Mouse (Mus musculus) intestine, postnatal 0 days (tissue): ENCODE data around the gene Stam. TPM values are rescaled to one million over a fixed set of nuclear protein-coding genes. Genes with fewer than 3 reads are reported as not detected.
A peak's percentile ranks its signal among the peaks of the same experiment; 100 is the strongest.
"Not testable (repeated sequence)": the region's sequence is repeated elsewhere in the genome, so short reads cannot be mapped to it uniquely, and the experiment has no call there.

ENCODE experiments used
- ATAC-seq: fragments of 200-750 bp; cut with Nextera tagmentation; 2 replicates; pipeline ENCODE4 v1.8.0; 2017; ENCODE audit warnings: mild to moderate bottlenecking, moderate TSS enrichment, moderate library complexity
- H3K27ac ChIP-seq: fragments of 300-500 bp; sonication (generic); 2 replicates; pipeline ENCODE4 v1.5.1; 2014; ENCODE audit warnings: mild to moderate bottlenecking, low read depth, low read length, moderate library complexity
- H3K27me3 ChIP-seq: fragments of 300-500 bp; sonication (generic); replicated peaks from 2 replicates; pipeline ENCODE4 v1.6.1; 2014; ENCODE audit warnings: low read length, mixed read lengths; ENCODE audit not compliant: control insufficient read depth, insufficient read depth
- H3K36me3 ChIP-seq: fragments of 300-500 bp; sonication (generic); 2 replicates; pipeline ENCODE4 v1.6.1; 2014; ENCODE audit warnings: mild to moderate bottlenecking, moderate library complexity; ENCODE audit not compliant: control insufficient read depth, insufficient read depth
- H3K4me1 ChIP-seq: fragments of 300-500 bp; sonication (generic); replicated peaks from 2 replicates; pipeline ENCODE4 v1.6.1; 2014; ENCODE audit warnings: antibody characterized with exemption, low read length, mixed read lengths; ENCODE audit not compliant: control insufficient read depth, insufficient read depth
- H3K4me2 ChIP-seq: fragments of 300-500 bp; sonication (generic); replicated peaks from 2 replicates; pipeline ENCODE4 v1.6.1; 2014; ENCODE audit warnings: low read depth, mild to moderate bottlenecking, moderate library complexity
- H3K4me3 ChIP-seq: fragments of 300-500 bp; sonication (generic); 2 replicates; pipeline ENCODE4 v1.5.1; 2014; ENCODE audit warnings: low read depth, low read length
- H3K9ac ChIP-seq: fragments of 300-500 bp; sonication (generic); 2 replicates; pipeline ENCODE4 v1.6.1; 2014; ENCODE audit warnings: mild to moderate bottlenecking, low read depth, low read length
- H3K9me3 ChIP-seq: fragments of 300-500 bp; sonication (generic); 2 replicates; pipeline ENCODE4 v1.6.1; 2016; ENCODE audit warnings: mixed run types; ENCODE audit not compliant: control insufficient read depth
- CTCF ChIP-seq: sonication (generic); IDR thresholded peaks from 2 replicates; pipeline ENCODE4 v1.5.1; 2016; ENCODE audit warnings: low read depth, mild to moderate bottlenecking, control low read depth, antibody characterized with exemption, moderate library complexity
- WGBS: fragments of 180-500 bp; shearing (Covaris S2); extraction: QIAGEN DNeasy Blood & Tissue Kit; methylation state at CpG from one replicate; pipeline ENCODE4 v1.1.7; 2014; 5-methylcytosine and 5-hydroxymethylcytosine counted together
- polyA plus RNA-seq: library from polyadenylated mRNA; unstranded; fragments of >200 nt; fragmentation: Nextera tagmentation; extraction: Ambion mirVana; gene quantifications from 2 replicates; pipeline ENCODE4 v1.2.1, GENCODE M21; 2015

Stam gene
- polyA plus RNA-seq, 1 experiment from 2014 or later, result 21.8 TPM

- Histone ChIP-seq H3K4me1 (peaks cover 5% of the 10 kb centered on the region; the same call in 1 of the 2 replicates), H3K9ac (no peak within 1 kb of the TSS), H3K36me3 (no peaks in the 10 kb centered on the region), H3K4me2 (peak within 1 kb of the TSS; percentile 51), H3K27me3 (no peaks in the 10 kb centered on the region), H3K27ac (peak within 1 kb of the TSS; percentile 67), H3K4me3 (peak within 1 kb of the TSS; percentile 38), H3K9me3 (no peaks in the 10 kb centered on the region)
- 41% methylated on average over 3 of the region's 3 CpGs for WGBS
- no peak for TF ChIP-seq CTCF
- peak; percentile 81 for ATAC-seq
Measured at GRCm38 (mm10) chr2:14174334-14174733, 100.4 kb downstream of the Stam start, which contains the start of gene Tmem236. TSS of gene Tmem236 (plus strand) at chr2:14174523.

- Histone ChIP-seq H3K27ac (peak overlapping the region; percentile 65), H3K9me3 (no peaks in the 10 kb centered on the region), H3K4me1 (peaks cover 5% of the 10 kb centered on the region; the same call in 1 of the 2 replicates), H3K36me3 (no peaks in the 10 kb centered on the region), H3K4me3 (peak overlapping the region; percentile 13; the same call in 1 of the 2 replicates), H3K9ac (no peak overlapping the region), H3K4me2 (peak overlapping the region; percentile 51), H3K27me3 (no peaks in the 10 kb centered on the region)
- WGBS, result 45% methylated on average over 2 of the region's 2 CpGs
- TF ChIP-seq CTCF, result no peak
- ATAC-seq, result peak; percentile 94
Measured at GRCm38 (mm10) chr2:14176460-14177193, 102.7 kb downstream of the Stam start.

- no peak for ATAC-seq
- H3K27ac ChIP-seq, result no peak overlapping the region
- H3K4me3 ChIP-seq, result no peak overlapping the region
- H3K36me3 ChIP-seq, result no peaks in the 10 kb centered on the region
- H3K9ac ChIP-seq, result no peak overlapping the region
- no peak overlapping the region for H3K4me2 ChIP-seq
- TF ChIP-seq CTCF, result no peak
- H3K4me1 ChIP-seq, result no peaks in the 10 kb centered on the region
- H3K9me3 ChIP-seq, result no peaks in the 10 kb centered on the region
- no peaks in the 10 kb centered on the region for H3K27me3 ChIP-seq
Measured at GRCm38 (mm10) chr2:14184375-14184774, 110.5 kb downstream of the Stam start.

- WGBS, result 81% methylated on average over 4 of the region's 4 CpGs
- Histone ChIP-seq H3K9me3 (no peaks in the 10 kb centered on the region), H3K27me3 (no peaks in the 10 kb centered on the region), H3K4me1 (no peaks in the 10 kb centered on the region), H3K27ac (no peak overlapping the region), H3K4me2 (no peak overlapping the region), H3K4me3 (no peak overlapping the region), H3K9ac (no peak overlapping the region), H3K36me3 (no peaks in the 10 kb centered on the region)
- ATAC-seq, result no peak
- no peak for TF ChIP-seq CTCF
Measured at GRCm38 (mm10) chr2:14190684-14191083, 116.8 kb downstream of the Stam start.

- Histone ChIP-seq H3K27ac (no peak overlapping the region), H3K36me3 (no peaks in the 10 kb centered on the region), H3K9ac (no peak overlapping the region), H3K9me3 (no peaks in the 10 kb centered on the region), H3K4me2 (no peak overlapping the region), H3K4me1 (no peaks in the 10 kb centered on the region), H3K27me3 (no peaks in the 10 kb centered on the region), H3K4me3 (no peak overlapping the region)
- WGBS, result 83% methylated on average over 4 of the region's 4 CpGs
- TF ChIP-seq CTCF, result no peak
- no peak for ATAC-seq
Measured at GRCm38 (mm10) chr2:14191601-14192000, 117.7 kb downstream of the Stam start.

GRCm38 (mm10) chr2:14192046-14192445 is 118.1 kb downstream of the Stam start:
- TF ChIP-seq CTCF, result no peak
- Histone ChIP-seq H3K4me1 (no peaks in the 10 kb centered on the region), H3K27me3 (no peaks in the 10 kb centered on the region), H3K4me2 (no peak overlapping the region), H3K27ac (no peak overlapping the region), H3K9ac (no peak overlapping the region), H3K36me3 (no peaks in the 10 kb centered on the region), H3K4me3 (no peak overlapping the region), H3K9me3 (no peaks in the 10 kb centered on the region)
- ATAC-seq, result no peak
- 88% methylated on average over 6 of the region's 6 CpGs for WGBS

- not testable (repeated sequence) for H3K27ac ChIP-seq, H3K9me3 ChIP-seq, H3K27me3 ChIP-seq, H3K9ac ChIP-seq, H3K36me3 ChIP-seq, H3K4me3 ChIP-seq, H3K4me1 ChIP-seq, H3K4me2 ChIP-seq
- peak; percentile 81 for ATAC-seq
- no CpG with 5 or more reads among the region's 2 CpGs for WGBS
Measured at GRCm38 (mm10) chr2:14198325-14198903, 124.5 kb downstream of the Stam start.
